Mouse (Mus musculus) monocyte, adult 2 months (primary cell): ENCODE data around the gene Gm7876.
"Not testable (repeated sequence)": the region's sequence is repeated elsewhere in the genome, so short reads cannot be mapped to it uniquely, and the experiment has no call there.

ENCODE experiments used
- DNase-seq, 2 experiments: peaks; one replicate each; pipeline ENCODE4 v3.0.0; 2022; ENCODE audit warnings: low spot score in 2 of 2, low read depth in 1 of 2

Gene Gm7876

DNA sequence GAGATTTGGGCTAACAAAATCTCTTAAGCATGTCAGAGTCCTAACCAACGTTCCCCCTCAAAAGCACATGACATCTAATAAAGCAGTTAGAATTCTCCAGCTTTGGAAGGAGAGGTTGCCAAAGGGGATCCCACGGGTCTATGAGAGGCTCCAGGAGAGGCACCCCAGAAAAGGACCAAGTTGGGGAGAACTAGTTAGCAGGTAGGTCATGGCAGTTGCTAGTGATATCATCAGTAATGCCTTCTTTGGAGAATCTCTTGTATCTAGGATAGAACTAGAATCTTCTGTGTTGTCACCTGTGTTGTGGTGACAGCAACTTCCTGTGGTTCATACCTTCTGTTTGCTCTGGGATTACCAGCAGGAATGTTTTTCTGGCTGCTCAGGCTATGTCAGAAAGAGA lies at the start of gene Gm7876:
Gm7876 (plus strand) TSS at position 301 of the 400 bp plus-strand sequence.
- not testable (repeated sequence) for DNase-seq

DNA sequence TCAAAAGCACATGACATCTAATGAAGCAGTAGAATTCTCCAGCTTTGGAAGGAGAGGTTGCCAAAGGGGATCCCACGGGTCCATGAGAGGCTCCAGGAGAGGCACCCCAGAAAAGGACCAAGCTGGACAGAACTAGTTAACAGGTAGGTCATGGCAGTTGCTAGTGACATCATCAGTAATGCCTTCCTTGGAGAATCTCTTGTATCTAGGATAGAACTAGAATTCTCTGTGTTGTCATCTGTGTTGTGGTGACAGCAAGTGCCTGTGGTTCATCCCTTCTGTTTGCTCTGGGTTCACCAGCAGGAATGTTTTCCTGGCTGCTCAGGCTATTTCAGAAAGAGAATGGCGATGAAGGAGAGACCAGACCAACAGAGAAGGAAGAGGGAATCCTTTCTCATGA lies 45.1 kb upstream of the Gm7876 start, which contains the start of gene Gm3239:
Gm3239 (plus strand) TSS at position 301 of the 400 bp plus-strand sequence.
- DNase-seq, result not testable (repeated sequence)

DNA sequence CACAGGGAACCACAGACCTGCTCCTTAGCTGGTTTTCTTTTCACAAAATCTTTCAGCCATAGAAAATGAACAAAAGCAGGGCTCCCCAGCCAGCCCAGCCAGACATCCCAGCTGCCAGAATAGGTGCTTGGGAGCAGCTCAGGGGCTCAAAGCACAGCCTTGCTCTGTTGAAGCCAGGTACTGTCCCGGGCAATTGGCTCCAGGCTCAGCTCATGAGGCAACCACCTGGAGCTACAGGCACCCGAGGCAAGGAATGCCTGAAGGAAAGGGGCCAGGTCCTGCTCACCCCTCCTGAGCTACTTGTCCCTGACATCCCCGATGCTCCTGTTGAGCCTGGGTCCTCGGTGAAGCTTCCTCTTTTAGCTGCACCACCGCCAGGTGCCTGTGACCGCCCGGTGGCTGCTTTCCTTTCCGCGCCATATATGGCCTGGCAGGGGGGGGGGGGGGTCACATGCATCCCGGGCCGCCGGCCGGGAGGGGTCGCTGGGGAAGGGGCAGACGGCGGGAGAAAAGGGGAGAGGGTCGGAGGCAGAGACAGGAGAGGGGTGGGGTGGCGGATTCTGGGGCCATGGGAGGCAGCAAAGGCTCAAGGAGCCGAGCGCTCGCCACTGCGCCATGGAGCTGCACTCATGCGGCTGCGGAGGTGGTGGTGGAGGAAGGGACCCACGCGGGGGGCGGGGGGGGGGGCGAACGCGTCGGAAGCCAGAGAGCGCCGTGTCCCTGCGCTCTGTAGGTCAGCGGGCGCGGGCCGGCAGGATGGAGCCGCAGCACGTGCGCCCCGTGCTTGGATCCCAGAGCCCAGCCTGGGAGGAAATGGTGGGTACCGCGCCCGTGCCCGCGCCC lies 17.2 kb downstream of the Gm7876 start, which contains the start of gene Gm3252:
Gm3252 (plus strand) TSS at position 738 of the 843 bp plus-strand sequence.
- DNase-seq, result not testable (repeated sequence)
